Mouse (Mus musculus): Measurements from ENCODE around the gene Tmem119. TPM values are rescaled to one million over a fixed set of nuclear protein-coding genes. Genes with fewer than 3 reads are reported as not detected.
"Not testable (repeated sequence)": the region's sequence is repeated elsewhere in the genome, so short reads cannot be mapped to it uniquely, and the experiment has no call there.

Gene Tmem119
- total RNA-seq, 2 experiments from 2014 or later: 3.0 to 3.6 TPM

DNA sequence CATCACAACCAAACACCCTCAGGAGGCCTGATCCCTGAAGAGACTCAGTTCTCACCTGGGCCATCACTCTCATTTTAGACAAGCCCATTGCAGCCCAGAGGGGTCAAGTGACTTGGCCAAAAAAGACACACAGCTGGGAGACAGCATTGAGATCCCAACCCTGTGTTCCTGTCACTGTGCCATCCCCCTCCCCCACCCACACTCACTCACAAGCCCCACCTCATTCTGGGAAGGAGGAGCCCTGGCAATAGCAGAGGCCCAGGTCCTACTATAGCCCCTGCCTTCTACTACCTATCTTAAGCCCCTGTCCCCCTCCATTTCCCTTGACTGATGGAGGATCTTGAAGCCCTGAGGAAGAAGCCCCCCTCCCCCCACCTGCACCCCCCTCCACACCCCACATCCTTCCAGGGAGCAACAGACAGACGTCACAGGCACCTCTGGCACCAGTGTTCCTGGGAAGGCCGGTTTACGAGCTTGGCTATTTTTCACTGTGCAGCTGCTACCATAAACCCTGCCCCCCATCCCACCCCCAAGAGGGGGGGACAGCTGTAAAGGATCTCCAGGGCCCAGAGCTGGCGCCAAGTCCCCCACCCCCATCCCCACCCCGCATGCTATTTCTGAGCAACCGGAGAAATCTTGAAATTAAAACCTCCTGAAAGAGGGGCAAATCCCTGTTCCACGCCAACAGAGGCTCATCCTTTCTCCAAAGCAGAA, 11.1 kb downstream of the Tmem119 start:
- DNase-seq: peak; percentile 58

DNA sequence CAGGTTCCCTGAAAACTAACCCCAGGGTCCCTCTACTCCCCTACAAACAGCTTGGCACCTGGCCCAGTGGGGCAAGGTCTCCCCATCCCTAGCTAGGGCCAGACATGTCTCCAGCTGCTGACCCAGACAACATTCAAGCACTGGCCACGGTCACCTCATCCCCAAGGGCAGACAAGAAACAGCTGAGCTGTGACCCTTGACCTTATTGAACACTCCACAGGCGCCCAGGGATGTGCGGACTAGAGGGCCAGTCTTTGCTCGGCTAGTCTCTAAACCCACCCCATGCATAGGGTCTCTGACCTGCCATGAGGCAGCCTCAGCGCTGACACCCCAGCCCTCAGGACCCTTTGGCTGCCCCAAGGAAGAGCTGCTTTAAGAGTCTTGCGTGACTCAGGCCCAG, 11.7 kb downstream of the Tmem119 start:
- no peak for DNase-seq

DNA sequence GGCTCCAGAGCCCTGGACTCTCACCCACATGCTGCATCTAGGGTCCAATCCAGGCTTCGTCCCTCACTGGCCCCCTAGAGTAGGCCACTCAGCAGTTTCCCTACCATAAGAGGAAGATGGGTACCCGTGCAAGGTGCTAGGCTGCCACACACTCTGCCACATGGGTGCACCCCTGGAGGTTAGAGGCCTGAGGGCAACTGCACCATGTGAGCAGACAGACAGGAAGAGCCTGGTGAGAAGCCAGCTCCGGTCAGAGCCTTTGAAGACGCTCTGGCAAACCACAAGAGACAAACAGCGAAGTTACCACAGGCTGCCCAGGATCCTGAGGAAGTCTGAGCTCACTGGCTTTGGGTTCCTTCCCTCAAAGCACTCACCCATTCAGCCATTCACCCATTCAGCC, 13.3 kb downstream of the Tmem119 start:
- no peak for DNase-seq

DNA sequence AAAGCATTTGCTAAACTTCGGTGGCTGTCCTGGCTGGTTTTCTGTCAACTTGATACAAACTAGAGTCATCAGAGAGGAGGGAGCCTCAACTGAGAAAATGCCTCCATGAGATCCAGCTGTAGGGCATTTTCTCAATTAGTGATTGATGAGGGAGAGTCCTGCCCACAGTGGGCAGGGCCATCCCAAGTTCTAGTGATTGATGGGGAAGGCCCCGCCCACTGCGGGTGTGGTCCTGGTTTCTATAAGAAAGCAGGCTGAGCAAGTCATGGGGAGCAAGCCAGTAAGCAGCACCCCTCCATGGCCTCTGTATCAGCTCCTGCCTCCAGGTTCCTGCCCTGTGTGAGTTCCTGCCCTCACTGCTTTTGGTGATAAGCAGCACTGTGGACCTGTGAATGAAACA, 16.2 kb downstream of the Tmem119 start:
- not testable (repeated sequence) for DNase-seq

DNA sequence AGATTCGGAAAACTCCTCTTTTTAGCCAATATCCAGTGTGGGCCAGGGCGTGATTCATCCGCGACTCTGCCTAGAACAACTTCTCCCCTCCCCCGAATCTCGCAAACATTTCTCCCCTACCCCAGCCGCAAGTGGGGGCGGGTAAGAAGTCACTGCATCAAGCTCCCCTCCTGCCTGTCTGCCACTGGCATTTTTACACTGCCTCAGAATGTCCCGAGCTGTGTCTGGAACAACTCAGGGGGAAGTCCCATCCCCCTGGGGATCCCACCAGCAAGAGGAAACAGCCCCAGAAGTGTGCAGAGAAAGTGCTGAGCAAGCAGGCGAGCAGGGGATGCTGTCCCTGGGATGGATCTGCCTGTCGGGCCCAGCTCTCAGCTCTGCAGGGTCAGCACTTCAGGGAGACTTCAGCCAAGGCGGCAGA, 16.7 kb downstream of the Tmem119 start:
- peak; percentile 74 for DNase-seq

DNA sequence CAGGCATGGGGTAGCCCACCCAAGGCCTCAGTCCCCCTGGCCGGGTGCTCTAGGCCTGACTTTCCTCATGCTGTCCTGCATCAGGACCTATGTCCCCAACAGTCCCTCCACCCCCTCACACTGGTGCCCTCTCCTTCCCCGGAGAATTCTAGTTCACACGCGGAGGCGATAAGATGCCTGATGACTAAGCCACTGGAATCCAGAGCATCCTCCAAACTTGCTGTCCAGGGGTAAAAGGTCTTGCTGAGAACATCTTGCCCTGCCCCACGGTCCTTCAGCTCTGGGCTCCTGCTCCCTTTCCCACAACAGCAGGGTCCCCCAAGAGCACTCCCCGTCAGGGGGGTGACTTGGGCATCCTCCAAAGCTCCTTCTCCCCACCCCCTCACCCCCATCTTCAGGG, 17.7 kb downstream of the Tmem119 start:
- DNase-seq: no peak

DNA sequence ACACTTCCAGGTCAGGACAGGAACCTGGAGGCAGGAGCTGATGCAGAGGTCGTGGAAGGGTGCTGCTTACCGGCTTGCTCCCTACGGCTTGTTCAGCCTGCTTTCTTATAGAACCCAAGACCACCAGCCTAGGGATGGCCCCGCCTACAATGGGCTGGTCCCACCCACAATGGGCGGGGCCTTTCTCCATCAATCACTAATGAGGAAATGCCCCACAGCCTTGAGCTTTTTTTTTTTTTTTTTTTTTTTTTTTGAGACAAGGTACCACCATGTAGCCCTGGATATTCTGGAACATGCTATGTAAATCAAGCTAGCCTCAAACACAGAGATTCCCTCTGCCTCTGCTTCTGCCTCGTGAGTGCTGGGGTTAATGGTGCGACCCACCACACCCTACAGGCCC, 18.4 kb downstream of the Tmem119 start:
- no peak for DNase-seq

DNA sequence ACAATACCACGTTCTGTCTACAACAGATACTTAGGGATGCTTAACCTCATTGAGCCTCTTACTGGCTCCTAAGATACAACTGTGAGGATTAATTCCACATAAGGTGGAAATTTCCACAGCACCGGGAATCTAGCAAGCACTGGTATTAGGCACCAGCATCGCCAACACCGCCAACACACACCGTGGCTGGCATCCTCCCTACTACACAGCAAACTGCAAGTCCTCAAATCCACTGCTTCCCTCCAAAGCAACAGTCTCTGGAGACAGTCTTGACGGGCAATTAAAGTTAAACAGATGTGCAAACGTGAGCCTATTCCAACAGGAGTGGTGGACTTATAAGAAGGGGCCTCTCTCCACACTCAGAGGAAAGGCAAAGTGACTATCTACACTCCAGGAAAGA, 19.1 kb downstream of the Tmem119 start:
- no peak for DNase-seq

DNA sequence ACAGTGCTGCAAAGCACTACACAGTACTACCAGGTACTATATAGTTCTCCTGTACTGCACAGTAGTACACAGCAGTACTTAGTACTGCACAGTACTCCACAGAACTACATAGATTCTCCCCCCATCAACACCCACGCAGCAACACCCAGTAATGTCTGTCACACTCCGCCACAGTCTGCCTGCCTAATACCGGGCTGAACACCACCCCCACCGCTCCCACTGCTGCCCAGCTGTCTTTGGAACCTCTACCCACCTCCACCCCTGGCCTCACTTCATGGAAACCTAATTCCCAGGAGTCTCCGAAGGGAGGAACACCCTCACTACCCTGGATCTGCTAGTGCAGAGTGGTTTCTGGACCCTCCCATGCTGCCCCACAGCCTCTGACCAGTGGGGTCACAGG, 19.6 kb downstream of the Tmem119 start:
- no peak for DNase-seq

DNA sequence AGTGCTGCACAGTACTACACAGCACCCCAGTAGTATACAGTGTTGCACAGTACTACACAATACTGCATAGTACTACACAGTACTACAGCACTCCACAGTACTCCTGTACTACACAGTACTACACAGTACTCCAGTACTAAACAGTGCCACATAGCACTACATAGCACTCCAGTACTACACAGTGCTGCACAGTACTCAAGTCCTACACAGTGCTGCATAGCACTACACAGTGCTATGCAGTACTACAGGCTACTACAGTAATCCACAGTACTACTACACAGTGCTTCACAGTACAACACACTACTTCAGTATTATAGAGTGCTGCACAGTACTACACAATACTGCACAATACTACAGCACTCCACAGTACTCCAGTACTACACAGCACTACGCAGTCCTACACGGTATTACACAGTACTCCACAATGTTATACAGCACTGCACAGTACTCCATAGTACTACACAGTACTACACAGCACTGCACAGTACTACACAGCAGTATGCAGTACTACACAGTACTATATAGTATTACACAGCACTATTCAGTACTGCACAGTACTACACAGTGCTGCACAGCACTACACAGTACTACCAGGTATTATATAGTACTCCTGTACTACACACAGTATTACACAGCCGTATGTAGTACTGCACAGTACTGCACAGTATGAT, 20.1 kb downstream of the Tmem119 start:
- DNase-seq: no peak

DNA sequence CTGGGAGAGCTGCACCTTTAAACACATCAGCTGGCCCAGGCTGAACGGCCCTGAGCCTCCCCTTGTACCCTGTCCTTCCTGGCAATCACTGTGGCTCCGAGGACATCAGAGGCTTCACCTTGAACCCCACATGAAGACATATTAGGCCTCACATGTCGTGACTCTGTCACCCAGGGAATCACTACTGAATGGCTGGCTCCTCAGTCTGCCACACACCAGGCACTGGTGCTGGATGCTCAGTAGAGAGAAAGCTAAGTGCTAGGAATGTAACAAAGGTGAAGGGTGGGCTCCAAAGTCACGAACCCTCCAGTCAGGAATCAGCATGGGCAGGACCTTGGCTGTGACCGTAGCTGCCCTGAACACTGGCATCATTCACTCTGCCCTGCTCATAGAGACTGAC, 20.7 kb downstream of the Tmem119 start:
- no peak for DNase-seq

DNA sequence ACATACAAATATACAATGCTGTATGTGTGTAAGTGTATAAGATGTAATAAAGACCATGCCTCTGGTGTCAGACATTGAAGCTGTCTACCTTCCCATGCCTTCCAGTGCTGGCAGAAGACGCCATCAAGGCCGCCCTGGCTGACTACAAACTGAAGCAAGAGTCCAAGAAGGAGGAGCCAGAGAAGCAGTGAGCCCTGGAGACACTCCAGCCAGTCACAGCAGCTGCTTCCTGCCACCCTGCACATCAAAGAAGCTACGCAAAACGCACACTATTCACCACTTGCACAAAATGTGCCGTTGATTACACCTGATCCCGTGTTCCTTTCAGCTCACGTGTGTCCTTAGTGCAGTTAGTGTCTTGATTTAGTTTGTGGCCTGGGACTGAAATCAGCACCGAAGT, 22.6 kb downstream of the Tmem119 start:
- DNase-seq: not testable (repeated sequence)

DNA sequence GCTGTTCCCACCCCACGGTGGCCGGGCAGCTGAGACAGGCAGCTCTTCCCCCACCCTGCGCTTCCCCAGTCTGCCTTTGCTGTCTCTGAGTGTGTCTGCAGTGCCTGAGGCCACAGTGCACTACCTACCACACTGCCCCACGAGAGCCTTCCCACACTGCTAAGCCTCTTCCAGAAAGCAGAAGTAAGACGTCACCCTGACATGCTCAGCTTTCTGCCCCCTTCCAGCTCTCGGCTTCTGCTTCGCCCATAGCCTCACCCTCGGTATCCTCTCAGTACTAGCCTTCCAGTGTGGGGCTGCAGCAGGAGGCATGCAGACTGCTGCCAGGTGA, 23.5 kb downstream of the Tmem119 start:
- peak; percentile 26 for DNase-seq

DNA sequence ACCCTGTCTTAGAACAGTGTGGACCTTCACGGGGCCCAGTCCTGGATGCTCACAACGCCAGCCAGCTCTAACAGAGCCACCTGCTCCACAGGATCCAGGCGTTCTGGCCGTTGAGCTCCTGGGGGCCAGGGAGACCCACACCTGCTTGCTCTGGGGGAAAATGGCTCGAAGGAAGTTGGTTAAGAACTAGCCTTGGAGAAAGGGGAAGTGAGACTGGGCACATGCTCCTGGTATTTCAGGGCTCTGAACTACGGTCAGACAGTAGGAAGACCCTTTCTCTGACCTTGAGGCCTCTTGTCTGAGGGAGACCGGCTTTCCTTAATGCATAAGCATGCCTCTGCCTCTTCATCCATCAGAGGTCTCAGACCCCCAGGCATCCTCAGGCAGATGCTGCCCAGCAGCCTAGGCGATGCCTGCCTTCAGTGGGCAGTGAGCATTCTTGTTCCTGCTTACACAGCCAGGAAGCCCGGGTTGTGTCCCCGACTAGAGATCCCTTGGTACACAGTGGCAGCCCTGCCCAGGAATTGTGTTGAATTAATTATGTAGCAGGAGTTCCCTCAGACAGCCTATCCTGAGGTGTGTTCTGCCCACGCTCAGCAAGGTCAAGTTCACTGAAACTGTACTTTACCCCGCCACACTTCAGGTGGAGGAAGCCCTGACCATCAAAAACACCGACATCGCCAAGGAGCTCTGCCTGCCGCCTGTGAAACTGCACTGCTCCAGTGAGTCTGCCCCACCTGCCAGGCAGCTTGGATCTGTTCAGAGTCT, 24.0 kb downstream of the Tmem119 start:
- no peak for DNase-seq

DNA sequence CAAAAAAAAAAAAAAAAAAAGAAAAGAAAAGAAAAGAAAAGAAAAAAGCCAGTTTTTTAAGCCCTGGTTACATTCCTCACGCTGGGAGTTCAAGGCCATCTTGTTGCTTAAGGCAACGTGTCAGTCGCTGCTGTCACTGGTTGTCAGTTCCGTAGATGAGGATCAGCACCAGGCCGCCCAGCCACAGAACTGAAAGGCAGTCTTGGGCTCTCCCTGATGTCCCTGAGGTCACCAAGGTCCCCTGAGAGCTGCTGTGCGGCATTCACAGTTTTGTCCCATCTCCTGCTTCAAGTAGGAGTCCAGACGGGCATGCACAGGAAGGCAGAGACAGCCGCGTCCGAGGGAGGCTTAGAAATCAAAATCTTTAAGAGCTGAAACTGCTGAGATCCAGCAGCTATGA, 24.7 kb downstream of the Tmem119 start:
- no peak for DNase-seq

DNA sequence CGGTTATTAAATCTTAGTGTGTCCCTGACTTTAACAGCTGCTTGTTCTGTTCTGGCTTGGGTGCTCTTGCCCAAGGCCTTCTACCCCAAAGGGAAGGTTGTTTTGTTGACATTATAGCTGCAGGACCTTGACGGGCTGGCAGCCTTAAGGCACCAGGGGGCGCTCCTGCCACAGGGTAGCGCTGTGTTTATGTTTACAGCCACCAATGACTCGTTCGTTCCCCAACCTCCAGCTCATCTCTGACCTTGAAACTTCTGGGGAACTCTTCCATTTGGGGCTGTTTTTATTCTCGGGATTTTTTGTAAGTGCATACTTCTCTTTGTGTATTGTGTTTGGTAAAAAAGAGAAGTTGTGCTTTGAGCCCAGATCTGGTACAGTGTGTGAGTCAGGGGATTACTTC, 26.7 kb downstream of the Tmem119 start:
- DNase-seq: peak; percentile 79

DNA sequence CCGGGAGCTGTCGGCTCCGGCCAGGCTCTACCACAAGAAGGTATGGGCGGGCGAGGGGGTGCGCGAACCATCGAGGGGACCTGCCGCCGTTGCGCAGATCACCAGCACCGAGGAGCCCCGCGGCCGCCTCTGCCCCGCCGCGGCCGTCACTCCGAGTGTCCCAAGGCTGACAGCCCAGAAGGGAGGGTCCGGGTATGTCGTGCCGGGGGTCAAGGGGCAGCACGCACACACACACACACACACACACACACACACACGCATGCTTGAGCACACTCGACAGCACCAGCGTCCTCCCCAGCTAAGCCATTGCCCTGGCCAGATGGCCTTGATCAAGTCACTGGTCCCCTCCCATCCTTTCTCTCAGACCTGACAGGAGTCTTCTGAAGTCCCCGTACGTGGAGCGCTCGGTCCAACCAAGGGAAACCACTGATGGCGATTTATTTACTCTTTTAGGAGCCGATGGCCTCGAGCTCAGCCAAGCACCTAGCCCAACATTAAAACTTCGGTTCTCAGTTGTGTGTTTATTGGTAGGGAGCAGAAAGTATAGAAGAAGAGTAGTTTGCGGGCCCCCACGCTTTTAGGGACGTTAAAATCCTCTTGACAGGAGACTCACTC, 27.3 kb downstream of the Tmem119 start:
- peak; percentile 28 for DNase-seq

DNA sequence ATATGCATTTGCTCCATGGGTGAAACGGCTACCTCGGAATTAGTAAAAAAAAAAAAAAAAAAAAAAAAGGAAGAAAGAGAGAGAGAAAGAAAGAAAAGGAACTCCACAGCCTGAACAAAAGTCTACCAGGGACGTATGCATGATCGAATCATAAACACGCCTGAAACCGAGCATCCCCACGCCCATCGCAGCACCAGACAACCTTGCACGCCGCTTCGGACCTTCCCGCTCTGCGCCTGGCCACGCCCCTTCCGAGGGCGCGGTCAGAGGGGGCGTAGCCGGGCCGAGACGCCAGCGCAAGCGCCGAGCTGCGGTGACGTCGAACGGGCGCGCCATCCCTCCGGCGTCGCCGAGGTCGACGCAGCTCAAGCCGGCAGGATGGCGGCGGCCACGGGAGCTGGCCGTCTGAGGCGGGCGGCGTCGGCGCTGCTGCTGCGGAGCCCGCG, 27.8 kb downstream of the Tmem119 start, which contains the start of the genes Sart3 and Iscu:
Sart3 (minus strand) TSS at position 61 of the 446 bp plus-strand sequence.
Iscu (plus strand) TSS at position 299 of the 446 bp plus-strand sequence.
- peak; percentile 93 for DNase-seq

DNA sequence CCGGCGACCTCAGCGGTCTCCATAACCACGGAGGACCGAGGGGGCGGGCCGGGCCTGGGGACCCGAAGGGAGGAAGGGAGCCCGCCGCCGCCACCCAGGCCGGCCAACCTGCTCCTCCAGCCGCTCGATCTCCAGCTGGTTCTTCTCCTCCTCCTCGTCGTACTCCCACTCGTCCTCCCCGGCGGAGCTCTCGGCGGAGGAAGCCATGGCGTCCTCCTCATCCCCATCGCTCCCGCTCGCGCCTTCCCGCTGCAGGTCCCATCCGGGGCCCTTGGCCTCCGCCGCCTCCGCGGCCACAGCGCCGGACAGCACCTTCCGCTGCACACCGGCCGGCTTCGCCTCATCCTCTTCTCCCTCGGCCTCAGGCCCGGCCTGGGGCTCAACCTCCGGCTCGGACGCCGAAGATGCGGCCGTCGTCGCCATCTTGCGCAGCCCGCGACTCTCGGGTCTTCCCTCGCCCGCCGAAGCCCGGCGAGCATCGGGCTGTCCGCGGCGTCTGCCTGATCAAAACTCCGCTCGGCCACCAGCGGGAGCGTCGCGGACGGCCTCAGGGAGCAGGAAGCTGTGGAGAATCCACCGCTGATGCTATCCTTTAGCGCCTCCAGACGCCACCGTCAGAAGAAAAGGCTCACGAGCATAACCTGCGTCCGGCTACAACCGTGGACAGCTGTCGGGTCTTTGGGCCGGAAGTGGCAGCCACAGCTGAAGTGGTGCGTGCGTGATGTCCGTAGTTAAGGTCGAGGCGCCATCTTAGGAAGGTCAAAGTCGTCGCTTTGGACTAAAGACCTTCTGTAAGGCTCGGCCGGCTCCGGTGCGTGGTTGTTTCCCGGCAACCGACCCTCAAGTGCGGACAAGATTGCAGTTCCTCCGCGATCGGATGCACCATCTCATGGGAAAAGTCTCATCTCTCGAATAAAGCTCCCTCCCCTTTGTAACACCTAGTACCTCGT, 28.8 kb downstream of the Tmem119 start:
- DNase-seq: peak; percentile 80

DNA sequence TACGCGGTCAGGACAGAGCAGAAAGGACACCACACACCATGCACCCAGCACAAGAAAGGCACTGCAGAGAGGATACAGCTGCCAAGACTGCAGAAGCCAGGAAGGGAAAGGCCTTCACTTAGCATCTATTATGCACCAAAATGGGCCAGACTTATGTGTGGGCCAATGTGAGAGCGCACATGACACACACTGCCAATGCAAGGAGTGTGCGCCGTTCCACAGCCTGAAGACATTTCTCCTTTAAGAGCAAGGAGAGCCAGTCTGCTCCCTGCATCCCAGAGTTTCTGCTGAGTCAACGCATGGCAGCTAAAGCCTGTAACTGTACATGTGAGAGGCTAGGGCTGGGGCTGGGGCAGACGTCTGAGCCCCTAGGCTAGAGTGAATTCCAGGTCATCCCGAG, 31.5 kb downstream of the Tmem119 start:
- no peak for DNase-seq

Measured in gastrocnemius, postnatal 25 days (tissue).